Mouse (Mus musculus) right cerebral cortex, postnatal 25 days (tissue): Measurements from ENCODE around the gene Stox2.

Experiments
- DNase-seq: peaks from one replicate; pipeline ENCODE4 v3.0.0; 2022

Stox2 gene

GRCm38 (mm10) chr8:47173823-47174222, 272.3 kb downstream of the Stox2 start:
- no peak for DNase-seq

DNA sequence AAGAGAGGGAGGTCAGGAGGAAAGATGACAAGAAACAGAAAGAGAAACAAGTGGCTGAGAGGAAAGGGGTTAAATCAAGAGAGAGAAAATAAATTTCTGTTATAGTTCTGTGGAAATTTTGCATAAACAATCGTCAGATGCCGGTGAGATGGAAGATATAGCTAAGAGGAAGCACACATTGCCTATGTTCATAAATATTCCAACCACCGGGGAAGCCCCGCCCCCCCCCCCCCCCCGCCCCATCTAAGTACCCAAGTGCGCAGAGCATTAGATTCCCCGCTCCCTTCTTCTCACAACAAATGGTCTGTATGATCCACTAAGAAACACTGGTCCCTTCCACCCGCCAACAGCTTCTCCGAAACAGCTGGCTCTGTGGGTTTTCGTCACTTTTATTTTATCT, 273.3 kb downstream of the Stox2 start:
- no peak for DNase-seq

DNA sequence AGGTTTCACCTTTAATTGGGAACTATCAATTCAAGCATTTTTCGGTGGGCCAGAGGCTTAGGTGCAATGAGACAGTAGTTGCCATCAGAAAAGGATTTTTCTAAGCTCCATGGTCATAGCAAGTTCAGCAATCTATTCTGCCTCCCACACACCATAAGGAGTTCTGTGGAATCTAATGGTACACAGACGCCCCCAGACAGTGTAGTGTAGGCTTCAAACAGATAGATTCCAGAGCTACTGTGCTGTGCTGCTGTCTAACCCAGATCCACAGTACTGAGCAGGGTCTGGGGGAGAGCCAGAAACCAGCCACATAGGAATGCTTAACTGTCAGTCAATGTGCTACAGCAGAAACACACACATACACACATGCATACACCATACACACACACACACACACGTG, 285.5 kb downstream of the Stox2 start:
- DNase-seq, result no peak

DNA sequence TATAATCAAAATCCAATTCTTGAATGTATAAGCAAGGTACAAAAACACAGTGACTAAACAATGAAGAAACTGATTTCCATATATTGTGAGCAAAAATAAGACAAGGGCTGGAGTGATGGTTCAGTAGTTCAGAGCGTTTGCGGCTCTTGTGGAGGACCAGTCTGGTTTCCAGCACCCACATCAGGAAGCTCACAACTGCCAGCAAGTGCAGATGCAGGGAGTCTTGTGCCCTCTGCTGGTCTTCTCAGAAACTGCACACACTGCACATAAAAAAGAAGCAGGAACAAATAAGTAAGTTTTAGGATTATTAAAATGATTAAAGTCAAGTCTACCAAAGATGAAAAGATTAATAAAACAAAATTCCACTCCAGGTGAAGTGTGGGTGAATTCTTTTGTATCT, 291.6 kb downstream of the Stox2 start:
- DNase-seq, result no peak

DNA sequence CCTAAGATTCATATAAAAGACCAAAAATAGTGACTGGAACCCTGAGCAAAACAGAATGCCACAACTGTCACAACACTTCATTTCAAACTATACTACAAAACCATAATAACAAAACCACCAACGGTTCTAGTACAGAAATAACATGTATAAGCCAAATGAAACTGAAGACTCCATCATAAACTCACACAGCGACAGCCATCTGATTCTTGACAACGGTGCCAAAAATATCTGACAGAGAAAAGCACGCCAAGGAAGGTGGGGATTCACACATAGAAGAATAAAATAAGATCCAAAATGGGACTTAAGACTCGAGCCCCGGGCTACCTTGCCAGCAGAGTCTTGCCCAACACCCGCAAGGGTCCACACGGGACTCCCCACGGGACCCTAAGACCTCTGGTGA, 300.9 kb downstream of the Stox2 start:
- DNase-seq, result no peak

DNA sequence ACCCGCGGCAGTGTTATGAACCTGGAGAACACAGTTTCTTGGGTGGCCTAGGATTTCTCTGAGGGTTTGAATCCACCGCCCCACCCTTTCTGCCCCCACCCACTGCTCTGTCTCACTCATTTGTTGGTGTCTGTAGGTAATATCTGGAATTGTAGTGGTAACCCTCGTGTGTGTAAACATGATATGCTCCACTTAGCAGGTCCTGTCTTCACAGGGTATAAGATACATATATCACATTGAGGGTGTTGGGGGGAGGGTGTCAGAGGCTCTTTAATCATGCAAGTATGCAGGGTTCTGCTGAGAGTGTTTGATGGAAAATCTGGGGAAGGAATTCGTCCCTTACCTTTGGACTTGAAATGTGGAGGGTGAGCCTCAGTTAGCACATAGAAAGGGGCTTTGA, 310.1 kb downstream of the Stox2 start:
- DNase-seq, result no peak

DNA sequence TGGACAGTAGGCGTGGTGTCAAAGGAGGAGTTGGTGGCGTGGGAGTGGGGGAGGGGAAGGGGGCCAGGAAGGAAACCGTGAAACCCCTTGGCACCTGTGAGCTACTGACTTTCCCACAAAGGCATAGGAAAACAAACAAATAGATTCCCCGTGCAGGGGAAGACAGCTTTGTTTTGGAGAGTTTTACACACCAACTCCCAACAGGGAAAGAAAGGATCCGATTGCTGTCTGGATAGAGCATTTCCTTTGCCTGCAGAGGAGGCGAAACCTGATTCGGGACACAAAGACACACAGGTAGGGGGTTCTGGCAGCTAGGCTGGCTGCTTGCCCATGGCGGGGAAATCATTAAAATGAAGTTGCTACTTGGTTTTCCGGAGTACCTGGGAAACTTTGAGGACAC, 310.6 kb downstream of the Stox2 start:
- no peak for DNase-seq

DNA sequence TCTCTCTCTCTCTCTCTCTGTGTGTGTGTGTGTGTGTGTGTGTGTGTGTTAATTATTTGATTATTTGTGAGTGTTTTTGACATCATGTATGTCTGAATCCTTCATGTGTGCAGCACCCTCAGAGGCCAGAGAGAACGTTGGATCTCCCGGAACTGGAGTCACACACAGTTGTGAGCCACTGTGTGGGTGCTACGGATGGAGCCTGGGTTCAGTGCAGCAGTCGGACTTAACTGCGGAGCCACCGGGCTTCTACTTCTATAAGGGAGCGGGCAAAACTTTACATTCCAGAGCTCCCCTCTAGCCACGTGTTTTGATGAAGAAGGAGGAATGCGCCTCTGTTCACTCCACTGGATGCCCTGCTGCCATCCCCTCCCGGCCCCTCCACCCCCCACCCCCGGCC, 311.4 kb downstream of the Stox2 start:
- no peak for DNase-seq

- DNase-seq, result no peak
Measured at GRCm38 (mm10) chr8:47133381-47133780, 312.8 kb downstream of the Stox2 start.
